Mouse (Mus musculus): ENCODE measurements around the gene Pou6f2.

Pou6f2 gene

DNA sequence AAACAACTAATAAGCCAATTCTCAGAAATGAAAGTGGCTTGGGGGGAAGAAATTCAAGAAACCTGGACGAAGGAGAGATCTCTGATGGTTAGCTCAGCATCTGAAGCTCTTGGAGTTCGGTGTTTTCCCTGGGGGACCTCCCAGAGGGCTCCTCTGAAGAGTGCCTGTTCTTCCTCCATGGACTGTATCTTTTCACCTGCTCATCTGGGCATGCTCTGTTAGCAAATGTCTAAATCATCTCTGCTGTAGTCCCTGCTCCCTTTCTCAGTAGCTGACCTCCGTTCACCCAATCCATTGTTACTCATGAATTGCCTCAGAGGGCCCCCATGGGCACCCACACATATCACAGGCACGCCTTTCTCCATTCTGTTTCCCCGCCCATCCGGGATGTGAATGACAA, at the start of gene Pou6f2:
Pou6f2 (minus strand) TSS at position 101 of the 400 bp plus-strand sequence.
- no peak for DNase-seq (ENCODE audit: low spot score)

DNA sequence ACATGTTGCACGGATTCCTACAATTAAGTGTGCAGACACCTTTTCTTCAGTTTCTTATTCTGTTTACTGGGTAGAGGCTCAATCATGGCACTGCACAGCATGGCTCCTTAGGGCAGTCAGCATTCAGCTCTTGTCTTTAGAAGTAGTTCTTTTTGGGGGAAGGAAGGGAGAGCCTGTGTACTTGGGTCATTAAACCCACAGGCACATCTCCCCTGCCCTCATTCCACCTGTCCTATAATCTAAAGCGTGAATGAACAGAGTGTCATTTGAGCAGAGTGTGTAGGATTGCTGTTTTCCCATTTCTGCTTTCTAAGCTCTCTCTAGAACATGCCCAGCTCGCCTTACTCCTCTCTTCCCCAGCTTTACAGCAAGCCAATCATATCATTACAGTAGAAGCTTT, 42.4 kb upstream of the Pou6f2 start:
- no peak for DNase-seq (ENCODE audit: low spot score)

- no peak for DNase-seq (ENCODE audit: low spot score)
Observed at GRCm38 (mm10) chr13:18387673-18388072, 9.8 kb downstream of the Pou6f2 start.

DNA sequence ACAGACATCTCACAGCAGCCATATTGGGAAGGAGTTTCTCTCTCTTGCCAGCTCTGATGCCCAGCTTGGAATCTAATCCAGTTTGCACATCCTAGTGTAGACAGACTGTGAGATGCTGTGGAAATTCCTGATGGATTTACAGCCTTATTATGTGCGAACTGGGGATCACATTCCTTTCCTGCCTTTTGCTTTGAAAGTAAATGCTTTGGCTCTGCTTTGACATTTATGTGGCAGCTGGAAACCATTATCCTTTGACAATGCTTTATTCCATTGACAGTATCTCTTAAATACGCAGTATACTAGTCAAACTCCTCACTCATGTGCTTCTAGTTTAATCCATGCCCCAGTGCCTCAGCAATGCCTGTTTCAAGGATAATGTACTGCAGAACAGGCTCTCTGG, 34.1 kb downstream of the Pou6f2 start:
- DNase-seq (ENCODE audit: low spot score), result no peak

- no peak for DNase-seq (ENCODE audit: low spot score)
Observed at GRCm38 (mm10) chr13:18344580-18345333, 52.7 kb downstream of the Pou6f2 start.

DNA sequence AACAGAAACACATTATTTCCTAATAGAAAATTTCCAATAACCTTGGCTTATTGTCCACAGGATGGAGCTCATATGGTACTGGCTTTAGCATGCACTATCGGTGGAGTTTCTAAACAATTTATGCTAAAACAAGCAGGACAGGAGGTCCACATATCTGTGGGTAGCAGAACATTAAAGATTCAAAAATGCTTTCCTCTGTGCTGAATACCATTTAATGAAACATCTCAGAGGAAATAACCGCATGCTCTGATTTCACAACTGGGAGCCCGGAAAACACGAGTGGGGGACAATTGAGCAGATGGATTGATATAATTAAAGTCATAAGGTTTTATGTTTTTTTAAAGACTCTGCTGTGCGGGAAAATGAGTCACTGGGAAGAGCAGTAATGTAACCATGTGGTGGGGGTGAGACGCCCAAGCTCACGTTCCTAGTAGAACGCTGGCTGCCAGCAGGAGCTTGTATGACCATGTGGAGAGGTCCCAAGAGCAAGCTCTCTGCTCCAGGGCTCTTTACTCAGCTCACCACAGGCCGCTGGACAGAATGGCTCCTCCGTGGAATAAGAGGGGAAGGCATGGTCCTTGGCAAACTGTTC, 58.5 kb downstream of the Pou6f2 start:
- DNase-seq (ENCODE audit: low spot score), result no peak

DNA sequence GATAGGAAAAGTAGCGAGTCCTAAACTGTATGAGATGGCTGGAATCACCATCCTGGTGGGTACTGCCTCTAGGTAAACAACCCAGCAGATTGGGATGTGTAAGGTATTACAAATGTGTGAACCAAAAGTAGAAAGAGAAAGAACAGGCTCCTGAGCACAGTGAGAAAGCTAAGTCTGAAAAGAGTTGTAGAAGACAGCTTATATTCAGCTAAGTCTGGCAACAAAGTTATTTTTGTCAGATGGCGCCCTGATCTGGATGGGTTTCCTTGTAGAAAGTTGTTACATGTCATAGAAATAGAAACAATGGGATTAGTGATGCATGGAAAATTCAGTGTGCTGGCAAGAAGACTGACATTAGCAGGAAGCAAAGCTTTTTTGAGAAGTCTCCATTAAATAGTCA, 59.5 kb downstream of the Pou6f2 start:
- no peak for DNase-seq (ENCODE audit: low spot score)

DNA sequence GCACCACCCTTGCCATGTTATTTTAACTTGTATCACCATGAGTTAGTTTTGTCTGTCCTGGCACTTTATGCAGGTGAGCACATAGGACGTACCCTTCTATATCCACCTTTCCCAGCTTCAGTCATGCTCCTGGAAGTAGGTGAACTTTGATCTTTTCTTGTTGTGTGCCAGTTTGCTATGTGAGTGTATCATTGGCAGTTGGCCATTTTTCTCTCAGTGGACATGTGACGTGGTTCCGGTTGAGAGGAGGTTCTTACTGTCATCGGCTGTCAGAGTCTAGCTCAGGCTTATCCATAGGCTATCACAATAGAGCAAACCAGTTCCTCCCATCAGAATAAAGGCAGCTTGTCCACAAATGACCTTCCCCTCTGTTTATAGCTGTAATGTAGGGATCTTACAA, 63.5 kb downstream of the Pou6f2 start:
- no peak for DNase-seq (ENCODE audit: low spot score)

- DNase-seq (ENCODE audit: low spot score), result no peak
Observed at GRCm38 (mm10) chr13:18332596-18332995, 64.9 kb downstream of the Pou6f2 start.

DNA sequence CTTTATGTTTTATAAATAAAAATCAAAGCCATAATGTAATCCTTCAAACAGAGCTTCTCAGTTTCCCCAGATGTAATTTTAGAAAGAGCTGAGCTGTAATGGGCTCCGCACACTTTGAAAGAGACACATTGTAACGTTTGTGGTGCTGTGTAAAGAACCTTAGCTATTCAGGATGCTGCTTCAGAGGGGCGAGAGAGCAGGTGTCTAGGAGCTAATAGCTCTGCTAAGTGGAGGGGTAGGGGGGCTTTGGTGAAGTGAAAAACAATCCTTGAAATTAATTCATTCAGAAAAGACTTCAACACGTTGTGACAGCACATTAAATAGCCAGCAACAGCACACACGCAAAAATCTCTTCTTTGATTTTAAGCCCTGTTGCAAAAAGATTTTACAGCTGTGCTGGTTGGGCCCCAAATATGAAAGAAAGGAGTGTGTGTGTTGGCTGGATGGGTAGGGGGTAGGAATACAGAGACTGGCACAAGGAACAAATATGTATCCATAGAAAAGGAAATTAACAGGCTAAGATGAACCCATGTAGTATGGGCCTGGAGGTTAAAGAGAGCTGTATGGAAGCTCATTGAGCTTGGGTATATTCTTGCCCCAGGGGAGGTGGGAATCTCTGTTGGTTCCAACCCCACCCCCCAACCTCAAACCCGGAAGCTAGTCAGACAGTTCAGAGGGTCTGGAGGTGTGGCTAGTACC, 73.4 kb downstream of the Pou6f2 start:
- DNase-seq (ENCODE audit: low spot score), result no peak

GRCm38 (mm10) chr13:18323407-18323806, 74.1 kb downstream of the Pou6f2 start:
- DNase-seq (ENCODE audit: low spot score), result no peak

GRCm38 (mm10) chr13:18312613-18313012, 84.9 kb downstream of the Pou6f2 start:
- no peak for DNase-seq (ENCODE audit: low spot score)

- DNase-seq (ENCODE audit: low spot score), result no peak
Observed at GRCm38 (mm10) chr13:18309024-18309423, 88.5 kb downstream of the Pou6f2 start.

- no peak for DNase-seq (ENCODE audit: low spot score)
Observed at GRCm38 (mm10) chr13:18306506-18307145, 90.9 kb downstream of the Pou6f2 start.

- no peak for DNase-seq (ENCODE audit: low spot score)
Observed at GRCm38 (mm10) chr13:18299966-18300365, 97.5 kb downstream of the Pou6f2 start.

DNA sequence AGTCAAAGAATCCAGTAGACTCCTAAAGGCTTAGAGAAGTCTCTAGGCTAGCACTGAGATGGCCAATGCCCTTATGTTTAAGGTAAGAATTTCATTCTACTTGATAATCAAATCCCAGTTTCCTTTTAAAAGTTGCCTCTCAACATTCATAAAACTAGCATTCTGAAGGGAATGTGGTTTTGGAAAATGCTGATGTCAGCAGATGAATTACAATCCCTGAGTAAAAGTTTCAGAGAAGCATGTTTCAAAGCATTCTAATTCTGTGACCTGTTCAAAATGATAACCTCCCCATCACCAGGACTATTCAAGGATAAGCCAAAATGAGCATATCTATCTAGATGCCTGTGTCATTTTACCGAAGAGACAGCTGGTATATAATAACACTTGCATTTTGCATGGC, 104.0 kb downstream of the Pou6f2 start:
- no peak for DNase-seq (ENCODE audit: low spot score)

- no peak for DNase-seq (ENCODE audit: low spot score)
Observed at GRCm38 (mm10) chr13:18290253-18290914, 107.1 kb downstream of the Pou6f2 start.

GRCm38 (mm10) chr13:18287536-18287935, 110.0 kb downstream of the Pou6f2 start:
- no peak for DNase-seq (ENCODE audit: low spot score)

- no peak for DNase-seq (ENCODE audit: low spot score)
Observed at GRCm38 (mm10) chr13:18282361-18282982, 115.0 kb downstream of the Pou6f2 start.

- DNase-seq (ENCODE audit: low spot score), result no peak
Observed at GRCm38 (mm10) chr13:18281084-18281483, 116.4 kb downstream of the Pou6f2 start.

- no peak for DNase-seq (ENCODE audit: low spot score)
Observed at GRCm38 (mm10) chr13:18253131-18253530, 144.4 kb downstream of the Pou6f2 start.

All from adipocyte (in vitro differentiated cells).